Comparison of ENCODE assay signal across 12 mouse cellular contexts in the genomic region with DNA sequence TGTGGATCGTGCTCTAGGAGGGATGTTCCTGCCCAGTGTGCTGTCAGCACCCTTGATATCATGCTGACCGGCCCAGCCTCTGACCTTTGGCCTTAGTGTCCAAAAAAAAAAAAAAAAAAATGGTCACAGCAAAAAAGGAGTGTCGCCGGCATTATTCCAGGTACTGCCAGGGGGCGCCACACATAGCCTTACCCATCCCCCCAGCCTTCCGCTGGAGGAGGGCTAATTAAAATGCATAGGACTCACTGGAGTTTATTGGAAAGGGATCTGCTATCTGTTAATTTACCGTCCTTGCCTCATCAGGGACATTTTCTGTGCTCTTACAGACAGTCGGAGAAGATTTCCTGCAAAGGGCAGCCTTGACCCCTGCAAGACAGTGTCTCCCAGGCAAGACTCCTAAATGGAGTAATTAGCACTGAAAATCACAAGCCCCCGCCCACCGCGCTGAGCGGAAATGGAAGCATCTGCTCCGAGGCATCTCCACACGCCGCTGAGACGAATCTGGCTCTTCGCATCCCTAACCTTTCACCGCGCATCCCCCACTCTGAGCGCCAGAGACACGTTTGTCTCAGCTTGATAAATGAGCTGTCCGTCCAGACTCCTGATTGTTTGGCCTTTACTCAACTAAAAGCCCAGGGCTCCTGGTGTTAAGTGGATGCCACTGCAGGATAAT. TPM values are rescaled to one million over a fixed set of nuclear protein-coding genes. Genes with fewer than 3 reads are reported as not detected.
DNase-seq lines count a peak whose midpoint lies in the region; ATAC-seq lines count a peak whose summit lies in the region.
"Had no signal": no experiment of that assay in that cellular context is flagged by ENCODE, and none has a peak within 500 bp of the region (broad histone marks: within the 10 kb centered on the region; RNA-seq: fewer than 3 reads in every experiment).

No protein-coding gene starts in this region.

- 4% methylated on average over 22 of the region's 22 CpGs for WGBS in intestine, embryonic 14.5 days
- 5% methylated on average over 22 of the region's 22 CpGs for WGBS in intestine, embryonic 16.5 days
- WGBS in forebrain, embryonic 10.5 days = 12% methylated on average over 22 of the region's 22 CpGs
- WGBS in midbrain, embryonic 16.5 days = 5% methylated on average over 22 of the region's 22 CpGs

- H3K4me3 ChIP-seq in intestine, embryonic 14.5 days (ENCODE audit: low read depth, low read length) = no peak overlapping the region
- H3K4me3 ChIP-seq in intestine, embryonic 16.5 days (ENCODE audit: low read length) = no peak overlapping the region
- H3K4me3 ChIP-seq in forebrain, embryonic 10.5 days = peak overlapping the region; percentile 36
- peak overlapping the region; percentile 11 for H3K4me3 ChIP-seq in midbrain, embryonic 16.5 days (ENCODE audit: low read depth, low read length)
- H3K4me3 ChIP-seq: erythroblast, embryonic 14.5 days had no signal

- H3K27me3 ChIP-seq in intestine, embryonic 14.5 days (replicated peaks; ENCODE audit: control insufficient read depth, insufficient read depth, low read length) = no peaks in the 10 kb centered on the region
- H3K27me3 ChIP-seq in intestine, embryonic 16.5 days (replicated peaks; ENCODE audit: control insufficient read depth, insufficient read depth, low read length) = no peaks in the 10 kb centered on the region
- peaks cover 8% of the 10 kb centered on the region; the same call in 1 of the 2 replicates for H3K27me3 ChIP-seq in forebrain, embryonic 10.5 days (ENCODE audit: poor library complexity, severe bottlenecking)
- no peaks in the 10 kb centered on the region; the same call in 1 of the 2 replicates for H3K27me3 ChIP-seq in midbrain, embryonic 16.5 days (ENCODE audit: control insufficient read depth, insufficient read depth, low read depth, low read length)

- no peaks in the 10 kb centered on the region for H3K36me3 ChIP-seq in intestine, embryonic 14.5 days (ENCODE audit: control insufficient read depth, insufficient read depth, low read length)
- H3K36me3 ChIP-seq in intestine, embryonic 16.5 days (ENCODE audit: control insufficient read depth, insufficient read depth, low read length) = no peaks in the 10 kb centered on the region
- no peaks in the 10 kb centered on the region for H3K36me3 ChIP-seq in forebrain, embryonic 10.5 days (replicated peaks)
- H3K36me3 ChIP-seq in midbrain, embryonic 16.5 days (ENCODE audit: control insufficient read depth, insufficient read depth, low read length) = no peaks in the 10 kb centered on the region
- H3K36me3 ChIP-seq: G1E had no signal

- ATAC-seq in intestine, embryonic 14.5 days (replicated peaks; ENCODE audit: low FRiP score, low TSS enrichment, low read depth) = no peak
- no peak for ATAC-seq in intestine, embryonic 16.5 days
- peak; percentile 32; the same call in 1 of the 2 replicates for ATAC-seq in midbrain, embryonic 16.5 days

- no peaks in the 10 kb centered on the region for H3K9me3 ChIP-seq in intestine, embryonic 14.5 days (ENCODE audit: control insufficient read depth, low read length)
- H3K9me3 ChIP-seq in intestine, embryonic 16.5 days (ENCODE audit: control insufficient read depth, low read length) = no peaks in the 10 kb centered on the region
- no peaks in the 10 kb centered on the region for H3K9me3 ChIP-seq in forebrain, embryonic 10.5 days
- no peaks in the 10 kb centered on the region for H3K9me3 ChIP-seq in midbrain, embryonic 16.5 days (replicated peaks; ENCODE audit: control insufficient read depth, low read length, poor library complexity, severe bottlenecking)

- DNase-seq in intestine, embryonic 14.5 days (ENCODE audit: low spot score) = no peak
- DNase-seq in ZHBTc4 (ENCODE audit: low read depth, low spot score) (peak; percentile 43), liver (no peak)
- DNase-seq in forebrain, embryonic 10.5 days (ENCODE audit: extremely low spot score, low spot score) = peak; percentile 24
- DNase-seq in ovary, postnatal 10 days (ENCODE audit: low spot score) = no peak
- no peak for DNase-seq in adrenal gland, adult 2 months

- no peaks in the 10 kb centered on the region for H3K4me1 ChIP-seq in intestine, embryonic 14.5 days (replicated peaks; ENCODE audit: control insufficient read depth, insufficient read depth, low read length)
- peaks cover 3% of the 10 kb centered on the region; the same call in 1 of the 2 replicates for H3K4me1 ChIP-seq in intestine, embryonic 16.5 days (ENCODE audit: control insufficient read depth, insufficient read depth, low read length)
- H3K4me1 ChIP-seq in forebrain, embryonic 10.5 days = peaks cover 15% of the 10 kb centered on the region
- peaks cover 13% of the 10 kb centered on the region for H3K4me1 ChIP-seq in midbrain, embryonic 16.5 days (ENCODE audit: control insufficient read depth, insufficient read depth, low read length)

- H3K27ac ChIP-seq in intestine, embryonic 14.5 days (ENCODE audit: low read depth) = no peak overlapping the region
- no peak overlapping the region for H3K27ac ChIP-seq in intestine, embryonic 16.5 days (ENCODE audit: low read length)
- no peak overlapping the region for H3K27ac ChIP-seq in forebrain, embryonic 10.5 days
- no peak overlapping the region for H3K27ac ChIP-seq in midbrain, embryonic 16.5 days (ENCODE audit: low read length)
- H3K27ac ChIP-seq: stomach, postnatal 0 days had no signal

- H3K9ac ChIP-seq in intestine, embryonic 14.5 days (ENCODE audit: low read length) = no peak overlapping the region
- H3K9ac ChIP-seq in intestine, embryonic 16.5 days (ENCODE audit: low read depth, low read length) = no peak overlapping the region
- H3K9ac ChIP-seq in midbrain, embryonic 16.5 days (ENCODE audit: low read depth, low read length) = peak overlapping the region; percentile 38; the same call in 1 of the 2 replicates

- H3K4me2 ChIP-seq in intestine, embryonic 14.5 days (ENCODE audit: low read length) = peak overlapping the region; percentile 22; the same call in 1 of the 2 replicates
- no peak overlapping the region for H3K4me2 ChIP-seq in intestine, embryonic 16.5 days (ENCODE audit: low read depth, low read length)
- peak overlapping the region; percentile 51 for H3K4me2 ChIP-seq in midbrain, embryonic 16.5 days (ENCODE audit: low read length)

RNA-seq across cellular contexts. Expression of a gene that starts 38.9 kb away (rescaled TPM):
- polyA plus RNA-seq in intestine, embryonic 14.5 days (2014; fragmentation: Nextera tagmentation; extraction: Ambion mirVana) = not detected in 2 replicates
- not detected in 2 replicates for polyA plus RNA-seq in intestine, embryonic 16.5 days (2015; fragmentation: Nextera tagmentation; extraction: Ambion mirVana)
- not detected in 2 replicates for polyA plus RNA-seq in forebrain, embryonic 10.5 days (2016; fragmentation: Nextera tagmentation; extraction: Ambion mirVana)
- not detected in 2 replicates for polyA plus RNA-seq in midbrain, embryonic 16.5 days (2015; fragmentation: Nextera tagmentation; extraction: Ambion mirVana)
- not detected for total RNA-seq in adrenal gland, adult 2 months (2021)
- not detected in 2 replicates for polyA plus RNA-seq in adrenal gland, adult 2 months (2012; rRNA removed)
- polyA plus RNA-seq: erythroblast, embryonic 14.5 days; G1E; large intestine, adult 2 months; stomach, postnatal 0 days had no signal

Comparison
In these comparisons a context has a peak if more than half of its experiments do, and no peak if none do; other contexts are left out.
1. DNase-seq: peak in ZHBTc4 (single experiment) and forebrain, embryonic 10.5 days (single experiment); none in intestine, embryonic 14.5 days (single experiment), ovary, postnatal 10 days (single experiment), liver (single experiment) and adrenal gland, adult 2 months (single experiment).
2. H3K4me3 ChIP-seq: peak in forebrain, embryonic 10.5 days (single experiment) and midbrain, embryonic 16.5 days (single experiment); none in intestine, embryonic 14.5 days (single experiment) and intestine, embryonic 16.5 days (single experiment).